Mouse (Mus musculus): ENCODE results near the gene Tcp11.

DNA sequence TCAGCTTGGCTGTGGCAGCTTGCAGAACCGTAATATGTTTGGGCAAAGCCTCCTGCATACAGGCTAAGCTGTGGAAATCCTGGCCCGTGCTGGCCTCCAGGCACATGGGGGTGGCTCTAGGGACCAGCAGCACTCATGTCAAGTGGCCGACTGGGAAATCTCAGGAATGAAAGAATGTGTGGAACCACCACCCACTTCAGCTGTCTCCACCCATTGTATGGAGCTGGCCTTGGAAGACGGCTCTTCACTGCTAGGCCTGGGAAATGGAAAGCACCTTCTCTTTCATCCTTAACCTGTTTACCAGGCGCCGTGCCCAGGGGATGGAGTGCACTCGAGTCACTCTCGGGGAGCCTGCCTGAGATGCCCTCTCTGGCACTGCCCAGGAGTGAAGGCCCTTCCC lies 45.5 kb downstream of the Tcp11 start:
- TF ChIP-seq POLR2A (IDR thresholded peaks at IDR 0.05; ENCODE audit: insufficient read depth, low read depth, low read length) (no peak), CTCF (IDR thresholded peaks at IDR 0.05) (no peak), EP300 (IDR thresholded peaks at IDR 0.05; ENCODE audit: insufficient read depth, low read depth, low read length) (0 out of 2 replicates have a peak, but pooled peaks have one; percentile 50)

Measured in heart, adult 2 months (tissue).